ENCODE assay signal across 8 mouse cellular contexts in the genomic region with DNA sequence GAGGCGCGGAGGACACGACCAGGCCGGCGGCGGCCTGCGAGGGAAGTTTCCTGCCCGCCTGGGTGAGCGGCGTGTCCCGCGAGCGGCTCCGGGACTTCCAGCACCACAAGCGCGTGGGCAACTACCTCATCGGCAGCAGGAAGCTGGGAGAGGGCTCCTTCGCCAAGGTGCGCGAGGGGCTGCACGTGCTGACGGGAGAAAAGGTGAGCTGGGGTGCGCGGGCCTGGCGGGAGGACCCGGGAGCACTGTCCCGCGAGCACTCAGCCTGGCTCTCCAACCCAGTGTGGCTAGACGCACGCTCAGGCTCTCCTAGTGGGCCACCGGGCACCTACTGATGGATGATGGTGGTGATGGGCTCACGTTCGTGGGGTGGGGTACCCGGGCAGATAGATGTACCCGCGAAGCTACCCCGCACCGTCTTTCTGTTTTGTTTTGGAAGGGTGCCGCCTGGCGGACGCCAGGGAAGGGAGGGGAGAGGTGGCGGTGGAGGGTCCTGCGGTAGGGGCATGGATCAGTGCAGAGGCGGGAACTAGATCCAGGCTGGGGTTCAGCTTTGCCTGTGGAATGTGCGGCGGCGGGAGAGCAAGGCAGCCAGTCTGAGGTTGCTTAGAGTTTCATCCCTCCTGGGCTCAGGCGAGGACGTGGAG. TPM values are rescaled to one million over a fixed set of nuclear protein-coding genes. Genes with fewer than 3 reads are reported as not detected.
DNase-seq lines count a peak whose midpoint lies in the region; ATAC-seq lines count a peak whose summit lies in the region.

No protein-coding gene starts in this region.

- H3K36me3 ChIP-seq in embryonic facial prominence, embryonic 15.5 days = peaks cover 10% of the 10 kb centered on the region

- no peaks in the 10 kb centered on the region for H3K9me3 ChIP-seq in embryonic facial prominence, embryonic 15.5 days (replicated peaks)

- no peaks in the 10 kb centered on the region for H3K27me3 ChIP-seq in embryonic facial prominence, embryonic 15.5 days

- peak overlapping the region; percentile 85 for H3K4me3 ChIP-seq in embryonic facial prominence, embryonic 15.5 days (replicated peaks)

- H3K27ac ChIP-seq in embryonic facial prominence, embryonic 15.5 days (replicated peaks) = peak overlapping the region; percentile 95

- peak overlapping the region; percentile 85 for H3K4me2 ChIP-seq in embryonic facial prominence, embryonic 15.5 days (replicated peaks)

- peak overlapping the region; percentile 94 for H3K9ac ChIP-seq in embryonic facial prominence, embryonic 15.5 days

- peak; percentile 58 for DNase-seq in WW6 (ENCODE audit: low read depth, low spot score)
- DNase-seq in heart, postnatal 36 days = peak; percentile 43 to 56
- DNase-seq in left cerebral cortex, postnatal 25 days (ENCODE audit: low spot score in 2 of 2) = peak; percentile 37 to 42
- peak; percentile 80 for DNase-seq in mesoderm, embryonic 11.5 days (ENCODE audit: low read depth, low spot score)
- DNase-seq in right cerebral cortex, postnatal 4 days = peak; percentile 58
- DNase-seq in spleen, postnatal 14 days (ENCODE audit: low spot score in 2 of 2) = no peak

- under 1% methylated on average over 47 of the region's 49 CpGs for WGBS in embryonic facial prominence, embryonic 15.5 days

- intact Hi-C loops in heart, postnatal 36 days (cut with DNase I) = loop anchor here (5.0 kb wide), 2 partner anchors 66 to 146 kb away; no protein-coding TSS in a partner anchor
- intact Hi-C loops in left cerebral cortex, postnatal 25 days (cut with DNase I) = loop anchor here (1.0 to 5.0 kb wide), 2 partner anchors 111 to 236 kb away; no protein-coding TSS in a partner anchor

- peak; percentile 29 for ATAC-seq in CD4-positive, CD25-positive, alpha-beta regulatory T cell, adult 4 months
- ATAC-seq in embryonic facial prominence, embryonic 15.5 days (ENCODE audit: insufficient number of reproducible peaks, low FRiP score, low TSS enrichment, low read depth) = peak; percentile 73

- H3K4me1 ChIP-seq in embryonic facial prominence, embryonic 15.5 days = peaks cover 49% of the 10 kb centered on the region

RNA-seq across cellular contexts. Expression of gene Hunk, which starts 0.8 kb away (rescaled TPM):
- polyA plus RNA-seq in CD4-positive, CD25-positive, alpha-beta regulatory T cell, adult 4 months (2017; shearing (Covaris generic)) = not detected
- polyA plus RNA-seq in embryonic facial prominence, embryonic 15.5 days (2015; fragmentation: Nextera tagmentation; extraction: Ambion mirVana) = 12.4 and 12.9 TPM in 2 replicates
- total RNA-seq in heart, postnatal 36 days (2021) = under 1 TPM; 0.57 to 0.67 TPM
- 10 to 100 TPM; 12.7 to 18.7 TPM for total RNA-seq in left cerebral cortex, postnatal 25 days (2021)

Comparison
In these comparisons a context has a peak if more than half of its experiments do, and no peak if none do; other contexts are left out.
1. DNase-seq: peak in WW6 (single experiment), heart, postnatal 36 days (2 of 2), left cerebral cortex, postnatal 25 days (2 of 2), mesoderm, embryonic 11.5 days (single experiment) and right cerebral cortex, postnatal 4 days (single experiment); none in spleen, postnatal 14 days (0 of 2).
2. RNA of gene Hunk, which starts 0.8 kb away (total RNA-seq): 12.7 to 18.7 TPM in left cerebral cortex, postnatal 25 days; 0.57 to 0.67 TPM in heart, postnatal 36 days; every median in the first group is over 4 times any median in the second.